Mouse (Mus musculus): ENCODE measurements around the gene Slc35e2. TPM values are rescaled to one million over a fixed set of nuclear protein-coding genes. Genes with fewer than 3 reads are reported as not detected.
A peak's percentile ranks its signal among the peaks of the same experiment; 100 is the strongest.

Gene Slc35e2
- polyA plus RNA-seq (2014; fragmentation: Nextera tagmentation; extraction: Ambion mirVana): 19.9 and 23.6 TPM in 2 replicates

DNA sequence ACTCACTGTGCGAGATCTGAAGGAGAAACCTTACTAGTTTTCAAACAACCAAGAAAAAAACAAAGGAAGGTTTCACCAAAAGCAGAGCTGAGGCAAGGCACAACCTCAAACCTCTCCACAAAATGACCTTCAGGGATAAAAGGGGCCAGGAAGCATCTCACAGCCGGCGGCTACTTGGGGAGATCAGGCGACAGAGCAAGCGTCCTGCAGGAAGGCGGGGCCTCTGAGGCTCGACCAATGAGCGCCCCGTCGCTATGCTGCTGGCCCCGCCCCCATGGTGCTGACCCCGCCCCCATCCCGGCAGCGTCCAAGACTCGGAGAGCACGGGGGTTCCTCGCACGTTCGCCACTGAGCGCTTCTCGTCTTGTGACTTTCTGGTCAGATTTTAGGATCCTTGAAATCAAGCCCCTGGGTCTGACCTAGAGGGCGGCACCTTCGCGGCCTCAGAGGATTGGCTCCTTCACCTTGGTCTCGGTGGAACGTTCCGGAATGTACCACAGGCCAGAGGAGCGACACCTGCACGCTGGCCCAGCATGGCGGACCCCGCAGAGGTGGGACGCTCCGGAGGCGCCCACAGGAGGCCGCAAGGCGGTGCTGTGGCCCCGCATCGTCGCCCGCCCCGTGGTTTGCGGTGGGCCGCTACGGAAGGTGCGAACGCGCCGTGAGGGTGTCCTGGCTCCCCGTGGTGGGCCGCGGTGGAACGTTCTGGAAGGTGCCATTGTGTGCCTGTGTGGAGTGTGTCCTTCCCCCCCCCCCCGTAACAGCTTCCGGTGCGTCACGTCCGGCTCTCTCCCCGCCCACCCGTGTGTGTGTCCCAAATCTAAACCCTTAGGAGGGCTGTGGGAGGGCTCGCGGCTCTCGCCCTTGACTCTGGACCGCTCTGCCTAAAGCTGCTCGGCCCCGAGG, at the start of gene Slc35e2:
Gene Slc35e2 (plus strand): TSS at position 326 of the 906 bp plus-strand sequence.
- peak; percentile 95 for ATAC-seq (ENCODE audit: low FRiP score)
- WGBS: under 1% methylated on average over 58 of the region's 65 CpGs

DNA sequence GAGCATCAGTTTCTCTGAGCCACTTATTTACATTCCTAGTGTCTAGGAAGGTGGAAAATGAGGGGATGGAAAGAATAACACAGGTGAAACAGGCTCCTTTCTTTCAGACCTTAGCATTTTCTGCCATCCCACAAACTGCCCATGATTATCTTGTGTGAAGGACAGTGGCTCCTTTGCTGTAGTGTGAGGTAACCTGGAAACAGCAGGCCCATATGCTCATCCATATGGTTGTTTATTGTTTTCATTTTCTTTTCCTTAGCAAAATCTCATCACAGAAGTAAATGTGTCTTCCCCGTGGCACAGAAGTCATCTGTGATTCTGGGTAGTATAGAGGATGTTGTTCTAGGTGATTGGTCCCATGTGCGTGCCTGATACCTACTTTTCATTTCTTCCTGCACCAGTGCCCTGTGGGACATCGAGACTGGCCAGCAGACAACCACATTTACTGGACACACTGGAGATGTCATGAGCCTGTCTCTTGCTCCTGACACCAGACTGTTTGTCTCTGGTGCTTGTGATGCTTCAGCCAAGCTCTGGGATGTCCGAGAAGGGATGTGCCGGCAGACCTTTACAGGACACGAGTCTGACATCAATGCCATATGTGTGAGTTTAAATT, 48.2 kb upstream of the Slc35e2 start:
- Histone ChIP-seq H3K4me3 (replicated peaks; ENCODE audit: low read length) (no peak overlapping the region), H3K4me1 (replicated peaks; ENCODE audit: control insufficient read depth, insufficient read depth, low read length) (no peaks in the 10 kb centered on the region), H3K4me2 (replicated peaks) (no peak overlapping the region), H3K36me3 (replicated peaks; ENCODE audit: control insufficient read depth, insufficient read depth) (peaks cover 88% of the 10 kb centered on the region), H3K9me3 (ENCODE audit: control insufficient read depth, low read length) (no peaks in the 10 kb centered on the region), H3K9ac (no peak overlapping the region), H3K27ac (no peak overlapping the region), H3K27me3 (ENCODE audit: control insufficient read depth, insufficient read depth, low read length) (no peaks in the 10 kb centered on the region)
- DNase-seq (ENCODE audit: low spot score): no peak
- WGBS: 92% methylated on average over 6 of the region's 6 CpGs
- ATAC-seq (ENCODE audit: low FRiP score): no peak

More for the DNA sequence above, at the start of gene Slc35e2:
- Histone ChIP-seq H3K4me1 (replicated peaks; ENCODE audit: control insufficient read depth, insufficient read depth, low read length) (peaks cover 14% of the 10 kb centered on the region; the same call in 1 of the 2 replicates), H3K9ac (peak within 1 kb of the TSS; percentile 95), H3K27me3 (ENCODE audit: control insufficient read depth, insufficient read depth, low read length) (no peaks in the 10 kb centered on the region), H3K9me3 (ENCODE audit: control insufficient read depth, low read length) (no peaks in the 10 kb centered on the region), H3K4me3 (replicated peaks; ENCODE audit: low read length) (peak within 1 kb of the TSS; percentile 96), H3K27ac (peak within 1 kb of the TSS; percentile 100), H3K4me2 (replicated peaks) (peak within 1 kb of the TSS; percentile 86), H3K36me3 (replicated peaks; ENCODE audit: control insufficient read depth, insufficient read depth) (peaks cover 11% of the 10 kb centered on the region)
- peak; percentile 92 for DNase-seq (ENCODE audit: low spot score)

- Histone ChIP-seq H3K4me3 (replicated peaks; ENCODE audit: low read length) (no peak overlapping the region), H3K4me2 (replicated peaks) (no peak overlapping the region), H3K9me3 (ENCODE audit: control insufficient read depth, low read length) (no peaks in the 10 kb centered on the region), H3K27me3 (ENCODE audit: control insufficient read depth, insufficient read depth, low read length) (no peaks in the 10 kb centered on the region), H3K9ac (no peak overlapping the region), H3K27ac (no peak overlapping the region), H3K4me1 (replicated peaks; ENCODE audit: control insufficient read depth, insufficient read depth, low read length) (no peaks in the 10 kb centered on the region), H3K36me3 (replicated peaks; ENCODE audit: control insufficient read depth, insufficient read depth) (peaks cover 97% of the 10 kb centered on the region)
- 86% methylated on average over 4 of the region's 4 CpGs for WGBS
- DNase-seq (ENCODE audit: low spot score) (no peak), ATAC-seq (ENCODE audit: low FRiP score) (no peak)
Measured at GRCm38 (mm10) chr4:155554880-155555279, 46.3 kb upstream of the Slc35e2 start.

GRCm38 (mm10) chr4:155555464-155555863, 45.8 kb upstream of the Slc35e2 start:
- H3K36me3 ChIP-seq (replicated peaks; ENCODE audit: control insufficient read depth, insufficient read depth): peaks cover 100% of the 10 kb centered on the region
- no peak overlapping the region for H3K4me3 ChIP-seq (replicated peaks; ENCODE audit: low read length)
- no peak overlapping the region for H3K9ac ChIP-seq
- ATAC-seq (ENCODE audit: low FRiP score) (no peak), DNase-seq (ENCODE audit: low spot score) (no peak)
- H3K4me1 ChIP-seq (replicated peaks; ENCODE audit: control insufficient read depth, insufficient read depth, low read length): no peaks in the 10 kb centered on the region
- no peak overlapping the region for H3K4me2 ChIP-seq (replicated peaks)
- H3K27me3 ChIP-seq (ENCODE audit: control insufficient read depth, insufficient read depth, low read length): no peaks in the 10 kb centered on the region
- no peaks in the 10 kb centered on the region for H3K9me3 ChIP-seq (ENCODE audit: control insufficient read depth, low read length)
- WGBS: 77% methylated on average over 1 of the region's 1 CpGs
- H3K27ac ChIP-seq: no peak overlapping the region

GRCm38 (mm10) chr4:155559454-155559853, 41.8 kb upstream of the Slc35e2 start:
- peaks cover 69% of the 10 kb centered on the region for H3K36me3 ChIP-seq (replicated peaks; ENCODE audit: control insufficient read depth, insufficient read depth)
- H3K9ac ChIP-seq: no peak overlapping the region
- DNase-seq (ENCODE audit: low spot score) (no peak), ATAC-seq (ENCODE audit: low FRiP score) (no peak)
- no peak overlapping the region for H3K4me2 ChIP-seq (replicated peaks)
- 82% methylated on average over 6 of the region's 6 CpGs for WGBS
- no peak overlapping the region for H3K27ac ChIP-seq
- no peak overlapping the region for H3K4me3 ChIP-seq (replicated peaks; ENCODE audit: low read length)
- no peaks in the 10 kb centered on the region for H3K27me3 ChIP-seq (ENCODE audit: control insufficient read depth, insufficient read depth, low read length)
- peaks cover 9% of the 10 kb centered on the region; the same call in 1 of the 2 replicates for H3K4me1 ChIP-seq (replicated peaks; ENCODE audit: control insufficient read depth, insufficient read depth, low read length)
- H3K9me3 ChIP-seq (ENCODE audit: control insufficient read depth, low read length): no peaks in the 10 kb centered on the region

GRCm38 (mm10) chr4:155560932-155561331, 40.3 kb upstream of the Slc35e2 start:
- ATAC-seq (ENCODE audit: low FRiP score): no peak
- DNase-seq (ENCODE audit: low spot score): no peak
- peaks cover 21% of the 10 kb centered on the region for H3K4me1 ChIP-seq (replicated peaks; ENCODE audit: control insufficient read depth, insufficient read depth, low read length)
- H3K27ac ChIP-seq: no peak overlapping the region
- H3K36me3 ChIP-seq (replicated peaks; ENCODE audit: control insufficient read depth, insufficient read depth): peaks cover 54% of the 10 kb centered on the region
- H3K4me2 ChIP-seq (replicated peaks): no peak overlapping the region
- no peaks in the 10 kb centered on the region for H3K9me3 ChIP-seq (ENCODE audit: control insufficient read depth, low read length)
- WGBS: 63% methylated on average over 2 of the region's 2 CpGs
- H3K9ac ChIP-seq: no peak overlapping the region
- H3K27me3 ChIP-seq (ENCODE audit: control insufficient read depth, insufficient read depth, low read length): no peaks in the 10 kb centered on the region
- H3K4me3 ChIP-seq (replicated peaks; ENCODE audit: low read length): no peak overlapping the region

GRCm38 (mm10) chr4:155561661-155562442, 39.4 kb upstream of the Slc35e2 start, which contains the start of gene Nadk:
Gene Nadk, plus strand, starts transcription at chr4:155562378.
- DNase-seq (ENCODE audit: low spot score) (no peak), ATAC-seq (ENCODE audit: low FRiP score) (no peak)
- Histone ChIP-seq H3K9me3 (ENCODE audit: control insufficient read depth, low read length) (no peaks in the 10 kb centered on the region), H3K4me3 (replicated peaks; ENCODE audit: low read length) (peak within 1 kb of the TSS; percentile 78), H3K9ac (peak within 1 kb of the TSS; percentile 51; the same call in 1 of the 2 replicates), H3K27ac (peak within 1 kb of the TSS; percentile 86), H3K4me1 (replicated peaks; ENCODE audit: control insufficient read depth, insufficient read depth, low read length) (peaks cover 21% of the 10 kb centered on the region), H3K36me3 (replicated peaks; ENCODE audit: control insufficient read depth, insufficient read depth) (peaks cover 45% of the 10 kb centered on the region), H3K4me2 (replicated peaks) (peak within 1 kb of the TSS; percentile 54), H3K27me3 (ENCODE audit: control insufficient read depth, insufficient read depth, low read length) (no peaks in the 10 kb centered on the region)
- WGBS: 78% methylated on average over 7 of the region's 7 CpGs

DNA sequence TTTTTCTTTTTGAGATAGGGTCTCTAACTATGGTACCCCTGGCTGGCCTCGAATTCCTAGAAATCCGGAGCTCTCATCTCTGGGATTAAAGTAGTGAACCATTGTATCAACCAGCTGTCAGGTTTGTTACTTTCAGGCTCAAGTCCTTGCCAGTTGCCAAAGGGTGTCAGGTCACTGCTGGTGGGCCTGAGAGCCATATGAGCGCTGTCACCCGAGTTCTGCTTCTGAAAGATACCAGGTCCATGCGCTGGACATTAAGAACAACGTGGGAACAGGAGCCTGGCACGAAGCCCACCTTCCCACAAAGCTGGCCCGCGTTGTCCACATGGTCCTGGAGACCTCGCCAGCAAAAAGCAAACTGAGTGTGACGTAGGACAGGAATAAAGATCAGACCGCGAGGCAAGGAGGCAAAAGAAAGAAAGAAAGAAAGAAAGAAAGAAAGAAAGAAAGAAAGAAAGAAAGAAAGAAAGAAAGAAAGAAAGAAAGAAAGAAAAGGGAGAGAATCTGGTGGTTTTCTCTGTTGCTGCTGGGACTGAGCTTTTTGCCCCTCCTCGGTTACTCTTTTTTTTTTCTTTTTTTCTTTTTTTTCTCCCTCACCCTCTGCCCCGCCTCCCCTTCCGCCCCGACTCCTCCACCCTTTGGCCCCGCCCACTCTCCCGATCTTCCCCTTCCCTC, 38.4 kb upstream of the Slc35e2 start:
- Histone ChIP-seq H3K4me2 (replicated peaks) (peak overlapping the region; percentile 54), H3K27me3 (ENCODE audit: control insufficient read depth, insufficient read depth, low read length) (no peaks in the 10 kb centered on the region), H3K36me3 (replicated peaks; ENCODE audit: control insufficient read depth, insufficient read depth) (peaks cover 35% of the 10 kb centered on the region), H3K9me3 (ENCODE audit: control insufficient read depth, low read length) (no peaks in the 10 kb centered on the region), H3K4me1 (replicated peaks; ENCODE audit: control insufficient read depth, insufficient read depth, low read length) (peaks cover 21% of the 10 kb centered on the region), H3K4me3 (replicated peaks; ENCODE audit: low read length) (peak overlapping the region; percentile 78), H3K9ac (peak overlapping the region; percentile 51; the same call in 1 of the 2 replicates), H3K27ac (peak overlapping the region; percentile 86)
- DNase-seq (ENCODE audit: low spot score) (peak; percentile 46), ATAC-seq (ENCODE audit: low FRiP score) (no peak)
- WGBS: 5% methylated on average over 18 of the region's 19 CpGs
